Mouse (Mus musculus) bone marrow macrophage, adult 2 months (primary cell): ENCODE results near the gene Zfp804b. TPM values are rescaled to one million over a fixed set of nuclear protein-coding genes. Genes with fewer than 3 reads are reported as not detected.
"Not testable (repeated sequence)": the region's sequence is repeated elsewhere in the genome, so short reads cannot be mapped to it uniquely, and the experiment has no call there.

Experiments used
- H3K27ac ChIP-seq: 2 replicates; pipeline ENCODE4 v1.5.1; 2012; ENCODE audit warnings: low read depth, low read length; ENCODE audit not compliant: insufficient read depth
- H3K4me1 ChIP-seq: 2 replicates; pipeline ENCODE4 v1.6.1; 2012; ENCODE audit warnings: low read length; ENCODE audit not compliant: control insufficient read depth, insufficient read depth
- H3K4me3 ChIP-seq: 2 replicates; pipeline ENCODE4 v1.5.1; 2012; ENCODE audit warnings: mild to moderate bottlenecking, low read length, moderate library complexity; ENCODE audit not compliant: insufficient read depth
- CTCF ChIP-seq: IDR thresholded peaks from 2 replicates; pipeline ENCODE4 v1.5.1; 2012; ENCODE audit warnings: low read depth, mild to moderate bottlenecking, low read length, moderate library complexity
- POLR2A ChIP-seq: IDR thresholded peaks from 2 replicates; pipeline ENCODE4 v1.6.1; 2012; ENCODE audit warnings: mild to moderate bottlenecking, low read depth, low read length, borderline replicate concordance
- polyA plus RNA-seq: library from polyadenylated mRNA; stranded (reverse); fragments of >200 nt; gene quantifications from 2 replicates; pipeline ENCODE4 v1.2.4, GENCODE M21; 2012; ENCODE audit not compliant: missing spikeins, insufficient read depth, insufficient read length

The Zfp804b gene
- polyA plus RNA-seq: not detected in 2 replicates

DNA sequence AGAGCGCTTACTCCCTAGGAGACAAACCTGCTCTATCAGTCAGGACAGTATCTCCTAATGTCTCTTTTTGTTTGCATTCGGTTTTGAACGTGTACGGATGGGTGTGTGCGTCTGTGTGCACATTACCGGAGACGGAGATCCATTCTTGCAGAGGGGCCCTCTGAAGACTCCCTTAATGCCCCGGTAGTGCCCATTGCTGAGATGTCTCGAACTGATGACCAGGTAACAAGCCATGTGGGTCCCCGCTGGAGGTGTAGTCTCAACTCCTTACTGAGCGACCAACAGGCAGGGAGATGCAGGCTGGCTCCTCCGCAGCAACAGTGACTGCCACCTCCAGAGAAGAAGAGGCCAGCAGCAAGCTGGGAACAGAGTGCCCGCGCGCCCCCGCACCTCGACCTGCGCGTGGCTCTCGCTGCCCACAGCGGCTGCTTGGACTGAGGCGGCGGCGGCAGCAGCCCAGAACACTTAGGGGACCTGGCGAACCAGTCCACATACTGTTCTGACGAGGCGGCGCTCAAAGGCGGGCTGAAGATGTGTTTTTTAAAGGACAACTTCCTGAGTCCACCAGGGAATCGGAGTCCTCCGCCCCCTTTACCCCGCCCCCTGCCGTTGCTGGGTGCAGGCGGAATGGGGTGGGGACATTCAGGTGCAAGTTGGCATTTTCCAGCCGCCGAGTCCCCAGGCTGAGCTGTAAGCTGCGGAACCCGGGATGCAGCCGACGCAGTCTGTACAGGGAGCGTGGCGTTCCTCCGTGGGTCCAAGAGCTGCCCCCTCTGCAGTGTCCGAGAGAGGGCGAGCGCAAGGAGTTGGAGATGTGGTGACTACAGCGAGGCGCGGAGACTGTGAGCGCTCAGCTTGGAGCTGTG is at the start of gene Zfp804b:
Gene Zfp804b (minus strand): TSS at position 612 of the 866 bp plus-strand sequence.
- peak within 1 kb of the TSS; percentile 17 for H3K4me3 ChIP-seq

DNA sequence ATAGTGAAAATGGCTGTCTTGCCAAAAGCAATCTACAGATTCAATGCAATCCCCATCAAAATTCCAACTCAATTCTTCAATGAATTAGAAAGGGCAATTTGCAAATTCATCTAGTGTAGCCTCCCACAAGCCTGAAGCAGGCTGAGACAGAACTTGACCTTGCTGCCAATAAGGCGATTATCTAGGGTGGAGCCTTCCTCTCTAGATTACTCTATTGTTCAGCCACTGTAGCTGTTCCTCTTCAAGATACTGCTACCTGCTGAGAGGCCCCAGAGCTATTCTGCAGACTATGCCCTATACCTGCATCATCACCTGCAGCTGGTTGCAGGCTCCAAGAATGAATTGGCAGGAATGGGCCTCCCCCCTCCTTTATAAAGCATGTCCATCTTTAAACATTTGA is 20.1 kb upstream of the Zfp804b start:
- not testable (repeated sequence) for H3K4me1 ChIP-seq, H3K4me3 ChIP-seq, H3K27ac ChIP-seq

More for the DNA sequence above, at the start of gene Zfp804b:
- Histone ChIP-seq H3K27ac (no peak within 1 kb of the TSS), H3K4me1 (no peaks in the 10 kb centered on the region)
- TF ChIP-seq POLR2A: no peak
- no peak for TF ChIP-seq CTCF

DNA sequence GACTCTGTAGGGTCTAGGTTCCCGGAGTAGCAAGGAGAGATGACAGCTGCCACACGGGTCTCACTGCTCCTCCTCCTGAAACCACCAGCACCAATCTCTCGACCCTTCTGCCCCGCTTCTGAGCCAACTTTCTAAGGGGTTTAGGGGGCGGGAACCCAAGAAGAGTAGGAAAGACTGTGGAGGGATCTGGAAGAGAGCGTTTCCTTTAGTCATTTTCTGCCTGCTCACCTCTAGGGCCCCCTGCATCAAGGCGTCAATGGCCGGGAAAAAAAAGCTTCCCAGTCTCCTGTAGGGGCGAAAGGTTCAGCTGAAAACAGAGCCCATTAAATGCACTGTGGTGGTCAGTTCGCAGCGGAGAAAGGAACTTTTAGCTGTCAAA is 444 bp upstream of the Zfp804b start:
- no peak overlapping the region for H3K27ac ChIP-seq
- peak overlapping the region; percentile 17; the same call in 1 of the 2 replicates for H3K4me3 ChIP-seq
- H3K4me1 ChIP-seq: no peaks in the 10 kb centered on the region
- TF ChIP-seq CTCF: no peak
- TF ChIP-seq POLR2A: no peak

DNA sequence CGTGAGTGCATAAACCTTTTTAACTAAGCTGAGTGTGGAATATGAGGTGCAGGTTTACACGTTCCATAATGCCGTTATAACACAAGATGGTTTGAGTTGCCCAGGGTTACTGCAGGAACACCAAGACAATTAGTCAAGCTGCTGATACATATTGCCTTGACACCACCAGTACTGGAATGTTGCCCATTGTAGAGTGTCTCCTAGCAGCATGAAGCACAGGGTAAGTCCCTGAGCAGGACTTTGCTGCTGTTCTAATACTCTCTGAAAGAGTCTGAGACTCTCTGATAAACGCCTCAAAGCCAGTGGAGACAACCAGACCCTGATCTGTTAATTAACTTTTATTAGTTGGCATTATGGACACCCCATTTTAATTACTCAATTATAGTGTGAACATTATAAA is 19.0 kb downstream of the Zfp804b start:
- Histone ChIP-seq H3K4me1 (no peaks in the 10 kb centered on the region), H3K4me3 (no peak overlapping the region)
- TF ChIP-seq CTCF (no peak), POLR2A (no peak)

DNA sequence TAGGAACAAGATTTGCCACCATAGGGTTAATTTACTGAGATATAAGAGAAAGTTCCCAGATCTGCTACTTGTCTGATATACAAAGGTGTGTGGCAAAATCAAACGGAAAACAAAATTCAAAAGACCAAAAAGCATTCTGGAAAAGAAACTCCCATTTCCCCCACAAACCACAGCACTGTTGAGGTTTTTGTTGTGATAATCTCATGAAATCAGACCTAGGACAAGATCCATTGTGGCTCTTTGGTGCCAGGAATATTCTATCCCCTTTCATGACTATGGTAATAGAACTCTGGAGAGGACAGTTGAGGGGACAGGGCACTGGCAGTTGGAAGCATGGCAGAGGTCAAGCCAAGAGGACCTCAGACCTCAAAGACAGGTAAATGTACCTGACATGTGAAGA is 40.7 kb downstream of the Zfp804b start, which contains the start of gene Tex47:
Gene Tex47 (plus strand): TSS at position 301 of the 400 bp plus-strand sequence.
- Histone ChIP-seq H3K27ac (no peak within 1 kb of the TSS), H3K4me1 (no peaks in the 10 kb centered on the region), H3K4me3 (no peak within 1 kb of the TSS)
- TF ChIP-seq POLR2A (no peak), CTCF (no peak)

More for the DNA sequence above, 19.0 kb downstream of the Zfp804b start:
- no peak overlapping the region for H3K27ac ChIP-seq

DNA sequence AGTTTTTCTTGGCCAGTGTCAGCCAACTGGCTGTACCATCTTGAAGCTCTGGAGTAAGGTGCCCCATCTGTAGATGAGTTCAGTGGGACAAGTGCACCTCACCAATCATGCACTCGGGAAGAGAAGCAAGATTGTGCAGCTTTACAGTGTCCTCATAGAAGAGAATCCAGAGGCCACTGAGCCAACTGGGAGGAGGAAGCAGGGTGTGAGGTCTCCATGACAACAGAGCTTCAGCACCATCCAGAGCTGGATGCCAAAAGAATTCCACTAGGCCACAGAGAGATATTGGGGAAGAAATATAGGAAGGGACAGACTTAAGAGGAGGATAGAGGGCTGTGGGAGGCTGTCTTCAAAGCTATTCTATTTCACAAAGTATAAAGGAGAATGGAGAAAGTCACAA is 41.6 kb downstream of the Zfp804b start:
- no peak for TF ChIP-seq CTCF
- no peak for TF ChIP-seq POLR2A
- Histone ChIP-seq H3K4me1 (no peaks in the 10 kb centered on the region), H3K4me3 (no peak overlapping the region), H3K27ac (no peak overlapping the region)

DNA sequence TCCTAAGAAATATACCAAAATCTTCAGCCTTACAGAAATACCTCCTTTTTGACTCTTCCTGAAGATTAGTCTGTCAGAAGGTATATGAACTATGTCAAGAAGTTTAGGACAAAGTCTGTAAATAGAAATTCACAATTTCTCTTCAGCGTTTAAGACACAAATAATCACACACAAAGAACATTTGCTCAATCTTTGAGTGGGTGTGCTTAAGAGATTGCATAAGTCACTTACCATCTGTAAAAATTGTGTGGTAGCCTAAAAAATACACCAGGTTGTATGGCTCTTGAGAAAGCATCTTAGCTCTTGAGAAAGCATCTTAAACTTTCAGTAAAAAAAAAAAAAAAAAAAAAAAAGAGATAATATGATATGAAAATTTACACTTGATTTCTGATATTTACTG is 60.2 kb downstream of the Zfp804b start:
- TF ChIP-seq POLR2A (no peak), CTCF (no peak)
- no peak overlapping the region for H3K4me3 ChIP-seq
- no peak overlapping the region for H3K27ac ChIP-seq
- H3K4me1 ChIP-seq: no peaks in the 10 kb centered on the region

DNA sequence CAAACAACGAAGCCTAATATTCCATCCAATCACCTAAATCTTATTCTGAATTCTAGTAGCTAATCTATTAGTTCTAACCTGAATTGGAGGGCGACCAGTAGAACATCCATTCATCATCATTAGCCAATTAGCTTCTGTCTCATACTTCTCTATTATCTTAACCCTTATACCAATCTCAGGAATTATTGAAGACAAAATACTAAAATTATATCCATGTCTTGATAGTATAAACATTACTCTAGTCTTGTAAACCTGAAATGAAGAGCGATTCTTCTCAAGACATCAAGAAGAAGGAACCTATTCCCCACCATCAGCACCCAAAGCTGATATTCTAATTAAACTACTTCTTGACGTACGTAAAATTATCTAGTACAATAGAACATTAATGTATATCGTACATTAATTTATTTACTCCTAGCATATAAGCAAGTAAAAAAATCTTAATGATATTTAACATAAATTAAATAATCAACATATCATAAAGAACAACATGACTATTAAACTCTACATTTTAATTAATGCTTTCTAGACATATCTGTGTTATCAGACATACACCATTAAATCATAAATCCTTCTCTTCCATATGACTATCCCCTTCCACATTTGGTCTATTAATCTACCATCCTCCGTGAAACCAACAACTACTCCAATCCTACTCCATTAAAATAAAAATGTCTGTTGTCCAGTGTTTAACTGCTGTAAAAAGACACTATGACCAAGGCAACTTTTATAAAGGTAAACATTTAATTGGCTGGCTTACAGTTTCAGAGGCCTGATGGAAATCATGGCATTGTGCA is 67.7 kb downstream of the Zfp804b start:
- no peak for TF ChIP-seq CTCF
- TF ChIP-seq POLR2A: no peak
- Histone ChIP-seq H3K4me3 (no peak overlapping the region), H3K4me1 (no peaks in the 10 kb centered on the region), H3K27ac (no peak overlapping the region)

DNA sequence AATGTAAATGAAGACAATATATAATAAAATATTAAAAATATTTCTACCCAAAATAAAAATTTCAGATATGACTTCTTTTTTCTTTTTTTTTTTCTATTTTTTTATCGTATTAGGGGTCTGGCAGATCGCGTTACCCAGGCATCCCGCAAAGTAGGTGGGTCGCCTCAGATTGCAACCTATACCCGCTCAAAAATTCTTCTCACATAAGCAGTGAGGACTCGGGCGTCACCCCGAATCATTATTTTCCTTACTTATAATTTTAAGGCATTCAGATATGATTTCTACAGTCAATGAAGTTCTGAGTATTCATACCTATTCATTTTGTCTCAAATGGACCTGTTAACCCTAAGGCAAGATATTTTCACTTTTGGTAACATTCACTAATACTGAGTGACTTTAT is 167.0 kb downstream of the Zfp804b start:
- Histone ChIP-seq H3K4me1 (no peaks in the 10 kb centered on the region), H3K4me3 (no peak overlapping the region), H3K27ac (no peak overlapping the region)
- TF ChIP-seq CTCF (no peak), POLR2A (no peak)

DNA sequence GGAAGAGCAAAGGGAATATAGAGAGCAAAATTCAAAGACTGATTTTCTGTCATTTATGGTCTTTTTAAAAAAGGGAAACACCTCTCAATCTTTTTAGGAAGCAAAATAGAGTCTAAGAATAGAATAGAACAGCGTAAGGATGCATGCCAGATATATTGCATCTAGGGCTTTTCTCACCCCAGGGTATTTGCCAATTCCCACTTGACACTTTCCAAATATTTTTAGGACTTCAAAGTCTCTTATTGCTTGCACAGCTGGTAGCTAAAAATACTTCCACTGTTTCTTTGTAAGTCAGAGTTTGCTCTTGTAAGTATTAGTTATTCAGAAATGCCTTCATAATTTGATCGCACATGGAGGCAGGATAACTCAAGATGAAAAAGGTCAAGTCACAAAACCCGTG is 204.9 kb downstream of the Zfp804b start:
- H3K4me1 ChIP-seq: no peaks in the 10 kb centered on the region

More for the DNA sequence above, 204.9 kb downstream of the Zfp804b start:
- TF ChIP-seq CTCF: no peak
- no peak for TF ChIP-seq POLR2A
- Histone ChIP-seq H3K4me3 (no peak overlapping the region), H3K27ac (no peak overlapping the region)
